Mouse (Mus musculus) limb, embryonic 15.5 days (tissue): ENCODE data around the gene Fam129a. TPM values are rescaled to one million over a fixed set of nuclear protein-coding genes. Genes with fewer than 3 reads are reported as not detected.

Source experiments
- ATAC-seq: fragments of 200-750 bp; cut with Nextera tagmentation; 2 replicates; pipeline ENCODE4 v1.8.0; 2017; ENCODE audit warnings: low read depth, moderate TSS enrichment; ENCODE audit not compliant: insufficient number of reproducible peaks, low FRiP score, low TSS enrichment
- H3K27ac ChIP-seq: fragments of 300-500 bp; sonication (generic); 2 replicates; pipeline ENCODE4 v1.5.1; 2015; ENCODE audit warnings: moderate library complexity, mild to moderate bottlenecking, inconsistent platforms
- H3K27me3 ChIP-seq: fragments of 300-500 bp; sonication (generic); 2 replicates; pipeline ENCODE4 v1.6.1; 2015; ENCODE audit warnings: inconsistent platforms
- H3K36me3 ChIP-seq: fragments of 300-500 bp; sonication (generic); 2 replicates; pipeline ENCODE4 v1.6.1; 2015; ENCODE audit warnings: inconsistent platforms
- H3K4me1 ChIP-seq: fragments of 300-500 bp; sonication (generic); 2 replicates; pipeline ENCODE4 v1.6.1; 2015; ENCODE audit warnings: inconsistent platforms
- H3K4me2 ChIP-seq: fragments of 300-500 bp; sonication (generic); 2 replicates; pipeline ENCODE4 v1.6.1; 2015; ENCODE audit warnings: mild to moderate bottlenecking, inconsistent platforms
- H3K4me3 ChIP-seq: fragments of 300-500 bp; sonication (generic); 2 replicates; pipeline ENCODE4 v1.5.1; 2015; ENCODE audit warnings: mild to moderate bottlenecking, inconsistent platforms
- H3K9ac ChIP-seq: fragments of 300-500 bp; sonication (generic); 2 replicates; pipeline ENCODE4 v1.6.1; 2015; ENCODE audit warnings: inconsistent platforms
- H3K9me3 ChIP-seq: fragments of 300-500 bp; sonication (generic); 2 replicates; pipeline ENCODE4 v1.6.1; 2016; ENCODE audit warnings: inconsistent platforms
- WGBS: fragments of 180-500 bp; shearing (Covaris S2); methylation state at CpG from one replicate; pipeline ENCODE4 v1.1.7; 2015; 5-methylcytosine and 5-hydroxymethylcytosine counted together
- polyA plus RNA-seq: library from polyadenylated mRNA; unstranded; fragments of >200 nt; fragmentation: Nextera tagmentation; extraction: Ambion mirVana; gene quantifications from 2 replicates; pipeline ENCODE4 v1.2.1, GENCODE M21; 2015

Gene Fam129a
- polyA plus RNA-seq, 1 experiment from 2014 or later = 24.2 TPM

DNA sequence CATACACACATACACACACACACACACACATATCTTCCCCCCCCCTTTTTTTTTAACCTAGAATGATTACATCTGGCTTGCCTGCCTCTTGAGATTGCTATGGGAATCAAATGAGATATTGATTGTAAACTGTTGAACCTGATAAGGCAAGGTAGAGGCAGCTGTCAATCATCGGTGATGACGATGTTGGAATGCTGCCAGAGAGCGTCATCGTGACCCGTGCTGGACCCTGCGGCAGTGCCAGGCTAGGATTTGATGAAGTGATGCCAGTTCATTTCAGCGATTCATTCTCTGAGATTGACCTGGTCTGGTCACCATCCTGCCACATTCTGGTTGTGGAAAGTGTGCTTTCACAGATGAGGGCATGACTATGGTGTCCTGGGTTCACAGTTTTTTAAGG, 108.2 kb downstream of the Fam129a start:
- H3K4me1 ChIP-seq = peaks cover 23% of the 10 kb centered on the region
- H3K9me3 ChIP-seq = no peaks in the 10 kb centered on the region
- ATAC-seq = no peak
- no peaks in the 10 kb centered on the region for H3K27me3 ChIP-seq
- no peaks in the 10 kb centered on the region for H3K36me3 ChIP-seq
- no peak overlapping the region for H3K9ac ChIP-seq
- H3K4me2 ChIP-seq = no peak overlapping the region
- no peak overlapping the region for H3K27ac ChIP-seq
- WGBS = 91% methylated on average over 7 of the region's 7 CpGs
- no peak overlapping the region for H3K4me3 ChIP-seq

DNA sequence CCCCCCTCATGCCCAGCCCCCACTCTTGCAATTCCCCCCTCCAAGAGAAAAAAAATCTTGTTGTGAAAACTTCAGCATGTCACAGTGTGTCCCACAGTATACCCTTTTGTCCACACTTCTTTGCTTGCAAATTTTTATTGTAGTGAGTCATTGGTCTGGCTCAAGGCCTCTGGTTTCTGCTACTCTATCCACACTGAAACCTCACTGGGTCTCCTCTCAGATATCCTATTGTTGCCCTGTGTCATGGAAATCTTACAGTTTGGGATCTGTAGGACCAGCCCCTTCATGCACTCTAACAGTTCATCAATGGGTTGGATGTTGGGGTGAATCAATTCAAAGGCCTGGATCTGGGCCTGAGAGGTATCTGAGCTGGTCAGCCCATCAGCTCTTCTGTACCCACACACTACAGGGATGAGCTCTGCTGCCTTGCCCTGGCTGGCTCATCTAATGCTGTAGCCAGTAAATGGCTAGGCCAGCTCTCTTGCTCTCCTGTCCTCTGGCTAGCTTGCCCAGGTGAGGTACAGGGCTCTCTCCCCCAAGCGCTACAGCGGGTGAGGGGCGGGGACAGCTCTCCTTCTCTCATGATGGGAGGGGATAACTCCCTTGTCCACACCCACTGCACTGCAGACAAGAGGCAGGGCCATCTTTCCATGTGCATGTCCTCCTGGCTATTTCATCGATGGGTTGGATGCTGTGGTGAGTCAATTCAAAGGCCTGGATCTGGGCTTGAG, 109.1 kb downstream of the Fam129a start:
- 89% methylated on average over 4 of the region's 4 CpGs for WGBS
- ATAC-seq = no peak
- Histone ChIP-seq H3K9ac (no peak overlapping the region), H3K4me1 (peaks cover 32% of the 10 kb centered on the region), H3K4me2 (no peak overlapping the region), H3K27ac (no peak overlapping the region), H3K4me3 (no peak overlapping the region), H3K27me3 (no peaks in the 10 kb centered on the region), H3K9me3 (no peaks in the 10 kb centered on the region), H3K36me3 (no peaks in the 10 kb centered on the region)

- no peak for ATAC-seq
- no peaks in the 10 kb centered on the region for H3K36me3 ChIP-seq
- H3K9me3 ChIP-seq = no peaks in the 10 kb centered on the region
- no peaks in the 10 kb centered on the region for H3K27me3 ChIP-seq
- no peak overlapping the region for H3K9ac ChIP-seq
- H3K27ac ChIP-seq = no peak overlapping the region
- H3K4me2 ChIP-seq = no peak overlapping the region
- H3K4me1 ChIP-seq = peaks cover 41% of the 10 kb centered on the region
- WGBS = 79% methylated on average over 3 of the region's 3 CpGs
- H3K4me3 ChIP-seq = no peak overlapping the region
Observed at GRCm38 (mm10) chr1:151680971-151681370, 110.0 kb downstream of the Fam129a start.

GRCm38 (mm10) chr1:151682896-151683295, 111.9 kb downstream of the Fam129a start:
- Histone ChIP-seq H3K36me3 (no peaks in the 10 kb centered on the region), H3K9me3 (no peaks in the 10 kb centered on the region), H3K9ac (no peak overlapping the region), H3K27me3 (no peaks in the 10 kb centered on the region), H3K27ac (no peak overlapping the region), H3K4me1 (peaks cover 47% of the 10 kb centered on the region), H3K4me3 (no peak overlapping the region), H3K4me2 (no peak overlapping the region)
- 84% methylated on average over 6 of the region's 6 CpGs for WGBS
- no peak for ATAC-seq

GRCm38 (mm10) chr1:151684451-151684892, 113.5 kb downstream of the Fam129a start:
- peak; percentile 78 for ATAC-seq
- H3K36me3 ChIP-seq = no peaks in the 10 kb centered on the region

GRCm38 (mm10) chr1:151684978-151685377, 114.0 kb downstream of the Fam129a start:
- H3K4me3 ChIP-seq = no peak overlapping the region
- ATAC-seq = 0 out of 2 replicates have a peak, but pooled peaks have one; percentile 25
- no peak overlapping the region for H3K4me2 ChIP-seq
- WGBS = 17% methylated on average over 5 of the region's 5 CpGs
- peak overlapping the region; percentile 85 for H3K27ac ChIP-seq
- no peaks in the 10 kb centered on the region for H3K27me3 ChIP-seq
- H3K9ac ChIP-seq = no peak overlapping the region
- H3K4me1 ChIP-seq = peaks cover 53% of the 10 kb centered on the region
- no peaks in the 10 kb centered on the region for H3K36me3 ChIP-seq
- H3K9me3 ChIP-seq = no peaks in the 10 kb centered on the region

More at GRCm38 (mm10) chr1:151684451-151684892, 113.5 kb downstream of the Fam129a start:
- no peak overlapping the region for H3K4me3 ChIP-seq
- no peak overlapping the region for H3K4me2 ChIP-seq
- H3K9me3 ChIP-seq = no peaks in the 10 kb centered on the region
- 16% methylated on average over 7 of the region's 7 CpGs for WGBS
- no peak overlapping the region for H3K9ac ChIP-seq
- H3K27ac ChIP-seq = peak overlapping the region; percentile 85
- peaks cover 51% of the 10 kb centered on the region for H3K4me1 ChIP-seq
- H3K27me3 ChIP-seq = no peaks in the 10 kb centered on the region

- no peak overlapping the region for H3K4me3 ChIP-seq
- no peaks in the 10 kb centered on the region for H3K36me3 ChIP-seq
- H3K4me1 ChIP-seq = peaks cover 55% of the 10 kb centered on the region
- no peak overlapping the region for H3K4me2 ChIP-seq
- WGBS = 18% methylated on average over 12 of the region's 12 CpGs
- peak overlapping the region; percentile 85 for H3K27ac ChIP-seq
- no peak for ATAC-seq
- H3K27me3 ChIP-seq = no peaks in the 10 kb centered on the region
- H3K9ac ChIP-seq = no peak overlapping the region
- no peaks in the 10 kb centered on the region for H3K9me3 ChIP-seq
Observed at GRCm38 (mm10) chr1:151685666-151686309, 114.8 kb downstream of the Fam129a start.

- WGBS = 9% methylated on average over 8 of the region's 8 CpGs
- no peak overlapping the region for H3K9ac ChIP-seq
- no peaks in the 10 kb centered on the region for H3K27me3 ChIP-seq
- H3K4me3 ChIP-seq = no peak overlapping the region
- H3K9me3 ChIP-seq = no peaks in the 10 kb centered on the region
- ATAC-seq = 0 out of 2 replicates have a peak, but pooled peaks have one; percentile 54
- no peaks in the 10 kb centered on the region for H3K36me3 ChIP-seq
- H3K4me2 ChIP-seq = 0 out of 2 replicates have a peak overlapping the region, but pooled peaks have one; percentile 12
- H3K4me1 ChIP-seq = peaks cover 53% of the 10 kb centered on the region
- peak overlapping the region; percentile 85 for H3K27ac ChIP-seq
Observed at GRCm38 (mm10) chr1:151686696-151687095, 115.7 kb downstream of the Fam129a start.

DNA sequence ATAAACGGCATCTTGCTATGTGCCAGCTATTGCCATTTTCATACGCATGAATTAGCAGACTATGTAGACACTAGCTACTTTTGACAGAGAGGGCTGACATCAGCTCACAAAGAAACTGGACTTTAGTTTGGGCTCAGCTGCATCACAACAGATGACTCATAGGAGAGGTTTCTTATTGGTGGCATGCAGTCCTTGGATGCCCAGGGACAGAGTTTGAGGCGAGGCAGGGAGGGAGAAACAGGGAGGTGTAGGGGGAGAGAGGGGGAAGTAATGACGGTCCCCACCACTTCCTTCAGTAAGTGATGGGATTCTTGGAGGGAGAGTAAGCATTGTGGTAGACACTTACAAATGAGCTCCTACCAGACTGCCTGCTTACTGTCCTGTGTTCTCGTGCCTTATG, 118.0 kb downstream of the Fam129a start:
- ATAC-seq = no peak
- Histone ChIP-seq H3K27ac (no peak overlapping the region), H3K4me1 (peaks cover 65% of the 10 kb centered on the region), H3K9ac (no peak overlapping the region), H3K4me2 (no peak overlapping the region), H3K27me3 (no peaks in the 10 kb centered on the region), H3K9me3 (no peaks in the 10 kb centered on the region), H3K4me3 (no peak overlapping the region), H3K36me3 (no peaks in the 10 kb centered on the region)
- WGBS = 69% methylated on average over 5 of the region's 5 CpGs

DNA sequence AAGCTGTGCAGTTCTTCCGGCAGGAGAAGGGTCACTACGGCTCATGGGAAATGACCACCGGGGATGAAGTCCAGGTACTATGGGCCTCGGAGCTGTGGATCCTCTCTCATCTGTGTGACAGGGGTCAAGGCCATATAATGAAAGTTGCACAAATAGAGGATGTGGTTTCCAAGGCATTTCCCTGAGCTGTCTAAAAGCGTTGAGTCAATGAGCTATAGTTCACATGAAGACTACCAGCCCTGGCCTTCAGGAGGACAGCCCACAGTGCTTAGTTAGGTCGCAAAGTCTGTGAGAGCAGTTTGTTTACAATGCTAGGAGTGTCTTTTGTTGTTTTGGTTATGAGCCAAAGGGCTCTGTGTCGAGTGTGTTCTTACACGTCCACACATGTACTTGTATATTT, 118.6 kb downstream of the Fam129a start:
- H3K9me3 ChIP-seq = no peaks in the 10 kb centered on the region
- 59% methylated on average over 8 of the region's 8 CpGs for WGBS
- no peak overlapping the region for H3K4me3 ChIP-seq
- ATAC-seq = no peak
- peaks cover 60% of the 10 kb centered on the region for H3K4me1 ChIP-seq
- H3K9ac ChIP-seq = no peak overlapping the region
- H3K27me3 ChIP-seq = no peaks in the 10 kb centered on the region
- H3K4me2 ChIP-seq = no peak overlapping the region
- no peaks in the 10 kb centered on the region for H3K36me3 ChIP-seq
- no peak overlapping the region for H3K27ac ChIP-seq

DNA sequence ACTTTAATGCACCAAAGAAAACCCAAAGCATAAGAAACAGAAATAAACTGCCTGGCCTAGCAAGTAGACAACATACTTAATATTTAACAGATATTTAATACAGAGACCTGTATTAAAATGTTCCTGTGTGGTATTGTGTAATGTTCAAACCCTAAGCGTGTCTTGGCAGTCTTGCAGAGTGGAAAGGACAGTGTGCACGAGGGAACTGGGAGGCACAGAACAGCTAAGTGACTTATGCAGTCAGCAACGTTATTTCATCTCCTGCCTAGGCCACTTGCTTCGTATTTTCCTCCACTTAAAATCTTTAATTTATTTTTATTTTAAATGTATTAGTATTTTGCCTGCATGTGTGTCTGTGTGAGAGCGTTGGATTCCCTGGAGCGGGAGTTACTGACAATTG, 119.1 kb downstream of the Fam129a start:
- no peak for ATAC-seq
- Histone ChIP-seq H3K36me3 (no peaks in the 10 kb centered on the region), H3K27me3 (no peaks in the 10 kb centered on the region), H3K4me2 (no peak overlapping the region), H3K9ac (no peak overlapping the region), H3K4me3 (no peak overlapping the region), H3K4me1 (peaks cover 55% of the 10 kb centered on the region), H3K9me3 (no peaks in the 10 kb centered on the region), H3K27ac (peak overlapping the region; percentile 54; the same call in 1 of the 2 replicates)
- WGBS = 56% methylated on average over 6 of the region's 6 CpGs

DNA sequence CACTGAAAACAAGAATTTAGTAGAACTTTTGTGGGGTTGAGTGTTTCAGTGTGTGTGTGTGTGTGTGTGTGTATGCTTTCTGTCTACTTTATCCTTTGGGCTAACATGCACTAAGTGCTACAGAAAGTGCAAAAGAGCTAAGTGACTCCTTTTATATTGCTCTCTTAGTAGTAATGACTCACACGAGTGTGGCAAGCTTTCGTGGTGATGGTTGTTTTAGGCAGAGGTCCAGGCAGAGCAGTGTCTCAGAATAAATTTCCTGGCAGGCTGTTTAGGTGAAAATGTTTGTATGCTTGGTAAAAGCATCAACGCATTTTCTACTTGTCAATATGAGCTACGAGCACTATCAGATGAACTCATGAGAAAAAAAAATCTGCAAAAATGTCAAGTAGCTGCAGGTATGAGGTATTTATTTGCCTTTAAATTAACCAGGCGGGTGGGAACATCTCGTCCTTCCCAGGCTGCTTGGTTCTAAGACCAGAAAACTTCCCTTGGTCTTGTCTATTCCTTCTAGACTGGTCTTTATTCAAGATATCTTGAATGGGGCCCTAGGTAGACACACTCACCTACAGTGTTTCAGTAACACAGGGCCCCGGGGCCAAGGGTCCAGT, 119.7 kb downstream of the Fam129a start:
- 50% methylated on average over 7 of the region's 7 CpGs for WGBS
- H3K4me3 ChIP-seq = no peak overlapping the region
- no peaks in the 10 kb centered on the region for H3K36me3 ChIP-seq
- H3K9ac ChIP-seq = no peak overlapping the region
- H3K4me2 ChIP-seq = no peak overlapping the region
- peak overlapping the region; percentile 54 for H3K27ac ChIP-seq
- peaks cover 48% of the 10 kb centered on the region for H3K4me1 ChIP-seq
- H3K9me3 ChIP-seq = no peaks in the 10 kb centered on the region
- H3K27me3 ChIP-seq = no peaks in the 10 kb centered on the region
- no peak for ATAC-seq
